Mouse (Mus musculus) left cerebral cortex, postnatal 4 days (tissue): ENCODE results near the gene 4930558K02Rik. TPM values are rescaled to one million over a fixed set of nuclear protein-coding genes. Genes with fewer than 3 reads are reported as not detected.

Experiments
- DNase-seq: peaks from one replicate; pipeline ENCODE4 v3.0.0-alpha.2; 2022
- intact Hi-C: fragments of 180-260 bp; cut with DNase I; formaldehyde crosslinking; loops from one replicate; pipeline ENCODE4 v1.15.1; 2025
- total RNA-seq, 2 experiments: library from RNA; stranded (reverse); gene quantifications; 2 replicates each; pipeline ENCODE4 v1.2.3; 2021

The 4930558K02Rik gene
- total RNA-seq, 2 experiments from 2014 or later, result not detected

- intact Hi-C loops, result no loop called here
- no peak for DNase-seq
Measured at GRCm38 (mm10) chr1:161912940-161913647, 66.3 kb downstream of the 4930558K02Rik start.

GRCm38 (mm10) chr1:161909074-161909473, 70.4 kb downstream of the 4930558K02Rik start:
- intact Hi-C loops, result no loop called here
- no peak for DNase-seq

- DNase-seq, result no peak
- intact Hi-C loops, result no loop called here
Measured at GRCm38 (mm10) chr1:161907795-161908457, 71.5 kb downstream of the 4930558K02Rik start.

- DNase-seq, result no peak
- intact Hi-C loops, result no loop called here
Measured at GRCm38 (mm10) chr1:161907111-161907510, 72.3 kb downstream of the 4930558K02Rik start.

- DNase-seq, result no peak
- intact Hi-C loops, result no loop called here
Measured at GRCm38 (mm10) chr1:161902692-161903452, 76.6 kb downstream of the 4930558K02Rik start.

GRCm38 (mm10) chr1:161900129-161900528, 79.3 kb downstream of the 4930558K02Rik start:
- intact Hi-C loops, result no loop called here
- DNase-seq, result no peak

GRCm38 (mm10) chr1:161897235-161897634, 82.2 kb downstream of the 4930558K02Rik start:
- intact Hi-C loops, result no loop called here
- DNase-seq, result no peak

- intact Hi-C loops, result no loop called here
- no peak for DNase-seq
Measured at GRCm38 (mm10) chr1:161896130-161896529, 83.3 kb downstream of the 4930558K02Rik start.

GRCm38 (mm10) chr1:161895014-161895413, 84.4 kb downstream of the 4930558K02Rik start:
- intact Hi-C loops, result no loop called here
- no peak for DNase-seq

- DNase-seq, result no peak
- intact Hi-C loops, result no loop called here
Measured at GRCm38 (mm10) chr1:161894553-161894952, 84.9 kb downstream of the 4930558K02Rik start.

GRCm38 (mm10) chr1:161894126-161894525, 85.3 kb downstream of the 4930558K02Rik start:
- intact Hi-C loops, result no loop called here
- DNase-seq, result no peak

Other genes with a start within 250 kb of the 4930558K02Rik start
- 1 to 10 TPM in 1 of 2 experiments, under 1 TPM in 1; 0.44 to 1.3 TPM for gene Fasl, start 191.1 kb downstream of the 4930558K02Rik start, total RNA-seq
- 10 to 100 TPM; 38.3 to 44.8 TPM for gene Suco, start 103.0 kb downstream of the 4930558K02Rik start, total RNA-seq
- 10 to 100 TPM; 16.3 to 19.9 TPM for gene Pigc, start 10.4 kb downstream of the 4930558K02Rik start, total RNA-seq